Mouse (Mus musculus) thymus, adult 2 months (tissue): ENCODE results near the gene Mrrf. TPM values are rescaled to one million over a fixed set of nuclear protein-coding genes. Genes with fewer than 3 reads are reported as not detected.

Experiments
- DNase-seq: peaks from one replicate; pipeline ENCODE4 v3.0.0; 2021
- H3K27ac ChIP-seq: fragments of 200-500 bp; 2 replicates; pipeline ENCODE4 v1.5.1; 2012; ENCODE audit warnings: low read length, control low read depth; ENCODE audit not compliant: control insufficient read depth, insufficient read depth
- H3K27me3 ChIP-seq: fragments of 200-500 bp; 2 replicates; pipeline ENCODE4 v1.6.1; 2012; ENCODE audit warnings: mild to moderate bottlenecking, low read length, moderate library complexity, mixed read lengths; ENCODE audit not compliant: control insufficient read depth, insufficient read depth
- H3K36me3 ChIP-seq: fragments of 200-500 bp; 2 replicates; pipeline ENCODE4 v1.6.1; 2012; ENCODE audit warnings: mild to moderate bottlenecking, low read length, moderate library complexity; ENCODE audit not compliant: control insufficient read depth, insufficient read depth
- H3K4me1 ChIP-seq: fragments of 200-500 bp; replicated peaks from 2 replicates; pipeline ENCODE4 v1.6.1; 2012; ENCODE audit warnings: low read length; ENCODE audit not compliant: control insufficient read depth, insufficient read depth
- H3K4me3 ChIP-seq: fragments of 200-500 bp; 2 replicates; pipeline ENCODE4 v1.5.1; 2012; ENCODE audit warnings: mild to moderate bottlenecking, low read length, control low read depth, moderate library complexity; ENCODE audit not compliant: control insufficient read depth, insufficient read depth
- CTCF ChIP-seq: fragments of 200-500 bp; IDR thresholded peaks from 2 replicates; pipeline ENCODE4 v1.5.1; 2012; ENCODE audit warnings: mild to moderate bottlenecking, control low read depth, low read length, moderate library complexity, borderline replicate concordance; ENCODE audit not compliant: control insufficient read depth, poor library complexity, insufficient read depth; ENCODE audit errors: extremely low read depth
- POLR2A ChIP-seq: fragments of 200-500 bp; IDR thresholded peaks from 2 replicates; pipeline ENCODE4 v1.6.1; 2012; ENCODE audit warnings: mild to moderate bottlenecking, low read length, control low read depth, moderate library complexity; ENCODE audit not compliant: control insufficient read depth, poor library complexity, insufficient read depth; ENCODE audit errors: extremely low read depth
- WGBS: fragments of 180-500 bp; shearing (Covaris S2); methylation state at CpG from one replicate; pipeline ENCODE4 v1.1.7; 2018; 5-methylcytosine and 5-hydroxymethylcytosine counted together
- polyA plus RNA-seq: library from polyadenylated mRNA; depleted of rRNA; stranded (reverse); fragments of >200 nt; gene quantifications from 2 replicates; pipeline ENCODE4 v1.2.3, GENCODE M21; 2012

Mrrf gene
- polyA plus RNA-seq, 1 experiment = 29.3 TPM

DNA sequence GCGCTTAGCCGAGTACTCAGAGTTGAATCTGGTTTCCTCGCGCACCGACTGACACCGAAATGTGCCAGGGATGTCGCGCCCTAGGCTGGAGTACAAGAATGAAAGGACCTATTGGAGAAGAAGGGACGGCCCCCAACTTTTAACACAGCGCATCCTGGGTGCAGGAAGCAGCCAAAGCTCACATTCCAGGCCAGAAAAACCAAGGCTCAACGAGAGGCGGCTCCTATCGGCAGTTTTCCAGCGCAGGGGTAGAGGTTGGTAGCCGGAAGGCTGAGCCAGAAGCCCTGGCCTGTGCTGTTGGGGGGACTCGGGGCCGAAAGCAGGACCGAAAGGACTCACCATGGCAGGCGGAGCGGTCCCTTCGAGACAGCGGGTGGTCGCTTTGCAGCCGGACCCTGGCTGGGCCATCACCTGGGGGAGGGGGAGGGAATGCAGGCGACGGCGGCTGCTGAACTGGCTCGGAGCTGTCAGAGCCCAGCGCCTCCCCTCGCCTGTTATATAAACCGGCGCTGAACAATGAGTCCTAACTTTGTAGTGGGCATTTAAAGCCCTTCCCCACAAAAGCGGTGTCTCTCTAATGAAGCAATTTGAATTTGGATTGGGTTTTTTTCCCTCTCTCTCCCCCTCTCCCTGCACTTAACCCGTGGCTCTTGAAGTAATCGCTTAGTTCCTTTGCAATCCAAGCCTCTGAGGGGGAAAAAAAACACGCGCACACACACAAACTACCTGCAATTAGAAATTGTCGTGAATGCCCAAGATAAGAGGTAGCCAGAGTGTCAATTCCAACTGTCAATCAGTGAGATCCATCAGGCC is 32.4 kb upstream of the Mrrf start:
- no peak overlapping the region for H3K27ac ChIP-seq
- H3K4me3 ChIP-seq = no peak overlapping the region
- H3K27me3 ChIP-seq = peaks cover 46% of the 10 kb centered on the region
- peak; percentile 2 for DNase-seq
- H3K4me1 ChIP-seq = peaks cover 7% of the 10 kb centered on the region
- 5% methylated on average over 38 of the region's 38 CpGs for WGBS
- TF ChIP-seq POLR2A (no peak), CTCF (no peak)
- no peaks in the 10 kb centered on the region for H3K36me3 ChIP-seq

DNA sequence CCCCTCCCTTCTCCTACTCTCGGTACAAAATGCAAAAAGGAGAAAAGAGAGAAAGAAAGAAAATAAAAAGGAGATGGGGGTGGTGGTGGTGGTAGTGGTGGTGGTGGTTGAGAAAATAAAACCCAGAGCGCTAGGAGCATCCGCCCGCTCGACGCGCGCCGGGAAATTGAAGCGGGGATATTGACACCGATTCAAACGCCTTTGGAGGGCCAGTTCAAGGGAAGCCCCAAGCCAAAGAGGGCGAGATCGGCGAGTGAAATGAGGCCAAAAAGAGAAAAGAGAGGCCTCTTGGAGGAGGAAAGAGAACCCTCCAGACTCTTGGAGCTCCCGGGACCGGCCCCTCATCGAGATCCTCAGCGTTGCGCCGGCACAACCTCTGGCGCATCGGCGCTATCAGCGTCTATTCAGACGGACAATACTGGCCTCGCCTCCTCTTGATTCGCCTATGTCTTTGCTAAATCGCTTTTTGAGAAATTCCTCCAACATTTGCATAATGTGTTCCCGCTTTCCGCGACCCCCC is 31.7 kb upstream of the Mrrf start:
- no peak overlapping the region for H3K4me3 ChIP-seq
- H3K27me3 ChIP-seq = peaks cover 44% of the 10 kb centered on the region
- no peak for DNase-seq
- H3K36me3 ChIP-seq = no peaks in the 10 kb centered on the region
- TF ChIP-seq POLR2A (no peak), CTCF (no peak)
- peaks cover 7% of the 10 kb centered on the region for H3K4me1 ChIP-seq
- H3K27ac ChIP-seq = no peak overlapping the region
- 5% methylated on average over 32 of the region's 32 CpGs for WGBS

DNA sequence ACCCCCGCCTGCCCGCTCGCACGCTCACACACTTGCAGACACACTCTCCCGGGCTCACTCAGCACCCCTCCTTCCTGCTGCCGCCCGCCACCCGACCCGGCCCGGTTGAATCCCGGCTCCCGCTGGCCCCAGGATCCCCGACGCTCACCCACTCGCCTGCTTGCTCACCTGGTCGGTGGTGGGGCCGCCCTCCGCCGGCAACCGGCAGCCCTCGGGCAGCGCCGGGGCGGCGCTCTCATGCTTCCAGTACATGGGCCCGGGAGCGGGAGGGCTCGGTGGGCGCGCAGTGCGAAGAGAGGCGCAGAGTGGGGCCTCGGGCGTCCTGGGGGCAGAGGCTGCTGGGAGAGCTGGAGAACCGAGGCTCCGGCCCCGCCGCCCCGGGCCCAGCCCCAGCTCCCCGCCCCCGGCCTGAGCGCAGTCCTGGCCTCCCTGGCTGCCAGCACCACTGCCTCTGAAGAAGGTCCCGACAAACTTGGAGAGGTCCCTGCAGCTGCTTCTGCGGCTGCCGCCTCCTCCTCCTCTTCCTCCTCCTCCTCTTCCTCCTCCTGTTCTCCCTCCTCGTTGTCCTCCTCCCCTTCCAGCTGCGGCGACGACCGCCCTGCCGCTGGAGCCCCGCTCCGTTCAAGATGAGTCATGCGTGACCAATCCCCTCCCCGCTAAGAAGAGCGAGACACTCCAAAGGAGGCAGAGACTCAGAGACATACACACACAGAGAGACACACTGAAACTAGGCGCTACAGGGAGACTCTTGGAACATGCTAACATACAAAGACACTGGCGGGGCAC is 31.0 kb upstream of the Mrrf start, which contains the start of gene Lhx6:
TSS of gene Lhx6 (minus strand) at position 453 of the 786 bp plus-strand sequence.
- peaks cover 44% of the 10 kb centered on the region for H3K27me3 ChIP-seq
- 3% methylated on average over 54 of the region's 58 CpGs for WGBS
- no peak for DNase-seq

DNA sequence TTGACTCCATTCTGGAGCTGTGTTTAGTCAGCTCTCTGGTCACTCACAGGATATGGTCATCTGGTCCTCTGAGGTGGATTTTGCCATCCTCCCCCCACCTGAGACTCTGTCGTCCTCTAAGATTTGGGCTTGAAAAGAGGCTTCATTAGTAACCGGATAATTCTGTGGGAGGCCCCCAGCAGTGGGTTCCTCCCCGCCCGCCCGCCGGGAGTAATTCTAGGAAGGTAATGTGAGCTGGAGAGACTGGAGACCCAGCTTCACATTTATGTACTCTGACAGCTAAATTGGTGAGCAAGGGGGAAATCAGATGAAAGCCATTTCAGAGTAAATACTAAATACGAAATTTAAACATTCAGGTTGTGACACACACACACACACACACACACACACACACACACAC is 27.6 kb upstream of the Mrrf start:
- H3K4me1 ChIP-seq = no peaks in the 10 kb centered on the region
- TF ChIP-seq CTCF = no peak
- no peak overlapping the region for H3K4me3 ChIP-seq
- H3K27me3 ChIP-seq = peaks cover 23% of the 10 kb centered on the region
- no peak overlapping the region for H3K27ac ChIP-seq
- DNase-seq = no peak
- 21% methylated on average over 7 of the region's 7 CpGs for WGBS
- no peaks in the 10 kb centered on the region for H3K36me3 ChIP-seq

More for the DNA sequence above, 31.0 kb upstream of the Mrrf start, which contains the start of gene Lhx6:
- Histone ChIP-seq H3K4me1 (peaks cover 7% of the 10 kb centered on the region), H3K4me3 (no peak within 1 kb of the TSS), H3K27ac (no peak within 1 kb of the TSS), H3K36me3 (no peaks in the 10 kb centered on the region)
- no peak for TF ChIP-seq CTCF
- TF ChIP-seq POLR2A = no peak

DNA sequence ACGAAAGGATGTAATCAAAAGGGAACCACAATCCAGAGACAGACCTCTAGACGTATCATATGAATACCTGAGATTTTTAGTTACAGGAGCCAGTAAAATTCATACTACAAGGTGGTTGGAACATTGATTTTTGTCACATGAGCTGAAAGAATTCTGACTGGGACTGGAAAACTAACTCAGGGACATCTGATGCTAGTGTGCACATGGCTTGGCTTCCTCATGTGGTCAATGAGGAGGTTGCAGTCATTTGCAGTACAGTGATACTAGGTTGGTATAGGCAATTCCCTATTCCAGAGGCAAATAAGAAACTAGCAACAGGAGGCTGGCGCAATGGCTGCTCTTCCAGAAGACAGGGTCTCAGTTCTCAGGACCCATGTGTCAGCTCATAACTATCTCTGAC is 23.6 kb upstream of the Mrrf start:
- H3K27me3 ChIP-seq = peaks cover under 1% of the 10 kb centered on the region; the same call in 1 of the 2 replicates
- 61% methylated on average over 3 of the region's 3 CpGs for WGBS
- H3K36me3 ChIP-seq = peaks cover 13% of the 10 kb centered on the region
- H3K27ac ChIP-seq = no peak overlapping the region
- no peaks in the 10 kb centered on the region for H3K4me1 ChIP-seq
- no peak for DNase-seq
- no peak overlapping the region for H3K4me3 ChIP-seq
- TF ChIP-seq CTCF (no peak), POLR2A (no peak)

DNA sequence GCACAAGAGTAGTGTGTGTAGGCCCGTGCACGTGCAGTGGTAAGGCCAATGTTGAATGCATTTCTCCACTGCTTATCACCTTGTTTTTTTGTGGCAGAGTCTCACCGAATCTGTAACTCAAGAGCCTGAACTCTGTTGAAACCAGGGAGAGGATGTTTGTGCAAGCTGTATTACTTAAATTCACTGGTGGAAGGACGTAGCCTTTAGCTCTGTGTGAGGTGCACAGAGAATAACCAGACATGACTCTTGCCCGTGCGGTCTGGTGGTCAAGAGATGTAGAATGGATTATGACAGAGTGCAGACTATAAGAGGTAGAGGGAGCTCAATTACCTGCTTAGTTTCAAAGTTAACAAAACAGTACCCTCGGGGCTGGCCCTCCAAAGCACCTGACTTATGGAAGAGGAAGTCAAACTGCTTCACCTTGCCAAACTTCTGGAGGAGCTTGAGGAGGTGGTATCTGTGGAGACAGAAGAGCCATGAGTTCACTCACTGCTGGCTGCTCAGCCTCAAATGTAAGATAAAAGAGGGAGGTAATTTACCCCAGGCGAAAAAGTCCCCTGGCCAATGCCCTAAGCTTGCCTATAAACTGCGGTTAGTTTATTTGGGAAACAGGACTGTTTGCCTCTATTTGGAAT is 9.3 kb upstream of the Mrrf start:
- H3K4me3 ChIP-seq = no peak overlapping the region
- TF ChIP-seq CTCF (no peak), POLR2A (no peak)
- H3K4me1 ChIP-seq = no peaks in the 10 kb centered on the region
- WGBS = 92% methylated on average over 9 of the region's 9 CpGs
- peaks cover 62% of the 10 kb centered on the region for H3K36me3 ChIP-seq
- no peak for DNase-seq
- no peaks in the 10 kb centered on the region for H3K27me3 ChIP-seq
- no peak overlapping the region for H3K27ac ChIP-seq
